15 mouse cellular contexts compared by ENCODE assay signal in genomic region chr1:191242065-191242698, GRCm38 (mm10). TPM values are rescaled to one million over a fixed set of nuclear protein-coding genes. Genes with fewer than 3 reads are reported as not detected.
A peak's percentile ranks its signal among the peaks of the same experiment; 100 is the strongest.
DNase-seq lines count a peak whose midpoint lies in the region; ATAC-seq lines count a peak whose summit lies in the region.
"Had no signal": no experiment of that assay in that cellular context is flagged by ENCODE, and none has a peak within 500 bp of the region (broad histone marks: within the 10 kb centered on the region; RNA-seq: fewer than 3 reads in every experiment).

No protein-coding gene starts in this region.

- no peak overlapping the region for H3K27ac ChIP-seq in forebrain, embryonic 11.5 days (ENCODE audit: low read depth, low read length)
- H3K27ac ChIP-seq in forebrain, embryonic 15.5 days (replicated peaks) = no peak overlapping the region
- peak overlapping the region; percentile 62 for H3K27ac ChIP-seq in hindbrain, embryonic 12.5 days
- H3K27ac ChIP-seq in midbrain, embryonic 10.5 days (replicated peaks) = no peak overlapping the region; the same call in 1 of the 2 replicates
- H3K27ac ChIP-seq in kidney, embryonic 14.5 days (ENCODE audit: low read depth, low read length) = no peak overlapping the region
- H3K27ac ChIP-seq: layer of hippocampus, adult 2 months had no signal

- peak; percentile 58 for ATAC-seq in forebrain, embryonic 11.5 days (replicated peaks; ENCODE audit: low FRiP score)
- ATAC-seq in forebrain, embryonic 15.5 days (replicated peaks) = no peak
- ATAC-seq in hindbrain, embryonic 12.5 days (ENCODE audit: low FRiP score) = peak; percentile 67; the same call in 1 of the 2 replicates
- ATAC-seq in kidney, embryonic 14.5 days (ENCODE audit: low FRiP score, low TSS enrichment) = no peak

- no peak overlapping the region for H3K9ac ChIP-seq in forebrain, embryonic 11.5 days (ENCODE audit: low read length)
- no peak overlapping the region for H3K9ac ChIP-seq in forebrain, embryonic 15.5 days (replicated peaks)
- no peak overlapping the region for H3K9ac ChIP-seq in hindbrain, embryonic 12.5 days
- no peak overlapping the region for H3K9ac ChIP-seq in kidney, embryonic 14.5 days (ENCODE audit: low read depth, low read length)

- no peaks in the 10 kb centered on the region for H3K9me3 ChIP-seq in forebrain, embryonic 11.5 days (ENCODE audit: control insufficient read depth, low read length)
- no peaks in the 10 kb centered on the region for H3K9me3 ChIP-seq in forebrain, embryonic 15.5 days
- H3K9me3 ChIP-seq in hindbrain, embryonic 12.5 days (replicated peaks) = peaks cover 4% of the 10 kb centered on the region; the same call in 1 of the 2 replicates
- peaks cover 8% of the 10 kb centered on the region; the same call in 1 of the 2 replicates for H3K9me3 ChIP-seq in midbrain, embryonic 10.5 days (replicated peaks)
- H3K9me3 ChIP-seq in kidney, embryonic 14.5 days (ENCODE audit: control insufficient read depth, low read length) = peaks cover 6% of the 10 kb centered on the region; the same call in 1 of the 2 replicates
- H3K9me3 ChIP-seq: G1E had no signal

- H3K4me3 ChIP-seq in forebrain, embryonic 11.5 days (ENCODE audit: low read depth, low read length) = no peak overlapping the region
- no peak overlapping the region for H3K4me3 ChIP-seq in forebrain, embryonic 15.5 days
- H3K4me3 ChIP-seq in hindbrain, embryonic 12.5 days = no peak overlapping the region
- no peak overlapping the region for H3K4me3 ChIP-seq in midbrain, embryonic 10.5 days
- no peak overlapping the region for H3K4me3 ChIP-seq in kidney, embryonic 14.5 days (ENCODE audit: low read length)
- H3K4me3 ChIP-seq: erythroblast, embryonic 14.5 days; layer of hippocampus, adult 2 months had no signal

- no peaks in the 10 kb centered on the region for H3K36me3 ChIP-seq in forebrain, embryonic 11.5 days (ENCODE audit: control insufficient read depth, insufficient read depth, low read length)
- H3K36me3 ChIP-seq in forebrain, embryonic 15.5 days = no peaks in the 10 kb centered on the region
- 0 out of 2 replicates have a peak, but pooled peaks cover 7% of the 10 kb centered on the region for H3K36me3 ChIP-seq in hindbrain, embryonic 12.5 days
- H3K36me3 ChIP-seq in midbrain, embryonic 10.5 days = peaks cover 10% of the 10 kb centered on the region; the same call in 1 of the 2 replicates
- H3K36me3 ChIP-seq in kidney, embryonic 14.5 days (ENCODE audit: control insufficient read depth, insufficient read depth, low read length) = no peaks in the 10 kb centered on the region
- H3K36me3 ChIP-seq: G1E had no signal

- no peaks in the 10 kb centered on the region for H3K4me1 ChIP-seq in forebrain, embryonic 11.5 days (replicated peaks; ENCODE audit: control insufficient read depth, insufficient read depth, low read length)
- H3K4me1 ChIP-seq in forebrain, embryonic 15.5 days = no peaks in the 10 kb centered on the region
- 0 out of 2 replicates have a peak, but pooled peaks cover 3% of the 10 kb centered on the region for H3K4me1 ChIP-seq in hindbrain, embryonic 12.5 days
- H3K4me1 ChIP-seq in midbrain, embryonic 10.5 days = peaks cover 10% of the 10 kb centered on the region; the same call in 1 of the 2 replicates
- no peaks in the 10 kb centered on the region for H3K4me1 ChIP-seq in kidney, embryonic 14.5 days (ENCODE audit: control insufficient read depth, insufficient read depth, low read length)

- intact Hi-C loops in left cerebral cortex, postnatal 4 days (cut with DNase I) = no loop called here

- no peak for DNase-seq in forebrain, embryonic 11.5 days (ENCODE audit: low spot score)
- DNase-seq in midbrain, embryonic 10.5 days (ENCODE audit: low spot score) = peak; percentile 42
- peak; percentile 69 for DNase-seq in retina, embryonic 14.5 days (ENCODE audit: low spot score)
- DNase-seq in left cerebral cortex, postnatal 4 days = no peak
- DNase-seq in kidney, postnatal 10 days = no peak
- DNase-seq: gastrocnemius, postnatal 36 days; kidney, adult 11 months; lung, adult 2 months; right cerebral cortex, adult 18-20 months had no signal

- 68% methylated on average over 12 of the region's 12 CpGs for WGBS in forebrain, embryonic 11.5 days
- 52% methylated on average over 12 of the region's 12 CpGs for WGBS in forebrain, embryonic 15.5 days
- 69% methylated on average over 12 of the region's 12 CpGs for WGBS in hindbrain, embryonic 12.5 days
- WGBS in midbrain, embryonic 10.5 days = 70% methylated on average over 12 of the region's 12 CpGs
- 82% methylated on average over 12 of the region's 12 CpGs for WGBS in kidney, embryonic 14.5 days

- H3K4me2 ChIP-seq in forebrain, embryonic 11.5 days (ENCODE audit: low read depth, low read length, severe bottlenecking) = no peak overlapping the region
- H3K4me2 ChIP-seq in forebrain, embryonic 15.5 days (replicated peaks) = no peak overlapping the region
- H3K4me2 ChIP-seq in hindbrain, embryonic 12.5 days (replicated peaks) = no peak overlapping the region
- H3K4me2 ChIP-seq in kidney, embryonic 14.5 days (replicated peaks; ENCODE audit: low read depth, low read length) = no peak overlapping the region

- H3K27me3 ChIP-seq in forebrain, embryonic 11.5 days (ENCODE audit: control insufficient read depth, insufficient read depth, low read length) = no peaks in the 10 kb centered on the region
- H3K27me3 ChIP-seq in forebrain, embryonic 15.5 days = no peaks in the 10 kb centered on the region
- H3K27me3 ChIP-seq in hindbrain, embryonic 12.5 days = no peaks in the 10 kb centered on the region
- H3K27me3 ChIP-seq in midbrain, embryonic 10.5 days (ENCODE audit: low read depth, poor library complexity, severe bottlenecking) = no peaks in the 10 kb centered on the region
- no peaks in the 10 kb centered on the region for H3K27me3 ChIP-seq in kidney, embryonic 14.5 days (ENCODE audit: control insufficient read depth, insufficient read depth, low read length)

RNA-seq across cellular contexts. Expression of gene Atf3, which starts 24.3 kb away (rescaled TPM):
- 2.0 and 2.4 TPM in 2 replicates for polyA plus RNA-seq in forebrain, embryonic 11.5 days (2014; fragmentation: Nextera tagmentation; extraction: Ambion mirVana)
- polyA plus RNA-seq in forebrain, embryonic 15.5 days (2015; fragmentation: Nextera tagmentation; extraction: Ambion mirVana) = 1.1 and 1.5 TPM in 2 replicates
- polyA plus RNA-seq in hindbrain, embryonic 12.5 days (2016; fragmentation: Nextera tagmentation; extraction: Ambion mirVana) = 1.9 and 2.7 TPM in 2 replicates
- 5.3 and 5.5 TPM in 2 replicates for polyA plus RNA-seq in midbrain, embryonic 10.5 days (2016; fragmentation: Nextera tagmentation; extraction: Ambion mirVana)
- polyA plus RNA-seq in kidney, embryonic 14.5 days (2014; fragmentation: Nextera tagmentation; extraction: Ambion mirVana) = 2.1 and 2.3 TPM in 2 replicates
- under 1 TPM; 0.58 to 0.99 TPM for total RNA-seq in left cerebral cortex, postnatal 4 days (2021)
- polyA plus RNA-seq: G1E had no signal

Comparison
In these comparisons a context has a peak if more than half of its experiments do, and no peak if none do; other contexts are left out.
1. ATAC-seq: peak in forebrain, embryonic 11.5 days (single experiment) and hindbrain, embryonic 12.5 days (single experiment); none in forebrain, embryonic 15.5 days (single experiment) and kidney, embryonic 14.5 days (single experiment).
2. DNase-seq: peak in midbrain, embryonic 10.5 days (single experiment) and retina, embryonic 14.5 days (single experiment); none in forebrain, embryonic 11.5 days (single experiment), left cerebral cortex, postnatal 4 days (single experiment) and kidney, postnatal 10 days (single experiment).